Mouse (Mus musculus) hindbrain, embryonic 13.5 days (tissue): Measurements from ENCODE around the gene Cnp. TPM values are rescaled to one million over a fixed set of nuclear protein-coding genes. Genes with fewer than 3 reads are reported as not detected.

ENCODE experiments used
- ATAC-seq: fragments of 200-750 bp; cut with Nextera tagmentation; 2 replicates; pipeline ENCODE4 v1.8.0; 2017; ENCODE audit warnings: moderate TSS enrichment; ENCODE audit not compliant: low FRiP score
- H3K27ac ChIP-seq: fragments of 300-500 bp; sonication (generic); 2 replicates; pipeline ENCODE4 v1.5.1; 2015; ENCODE audit warnings: inconsistent platforms, mild to moderate bottlenecking, moderate library complexity
- H3K27me3 ChIP-seq: fragments of 300-500 bp; sonication (generic); 2 replicates; pipeline ENCODE4 v1.6.1; 2015; ENCODE audit warnings: mild to moderate bottlenecking, inconsistent platforms
- H3K36me3 ChIP-seq: fragments of 300-500 bp; sonication (generic); 2 replicates; pipeline ENCODE4 v1.6.1; 2015; ENCODE audit warnings: mild to moderate bottlenecking, inconsistent platforms
- H3K4me1 ChIP-seq: fragments of 300-500 bp; sonication (generic); replicated peaks from 2 replicates; pipeline ENCODE4 v1.6.1; 2015; ENCODE audit warnings: inconsistent platforms
- H3K4me2 ChIP-seq: fragments of 300-500 bp; sonication (generic); 2 replicates; pipeline ENCODE4 v1.6.1; 2015; ENCODE audit warnings: inconsistent platforms, mild to moderate bottlenecking, moderate library complexity
- H3K4me3 ChIP-seq: fragments of 300-500 bp; sonication (generic); 2 replicates; pipeline ENCODE4 v1.5.1; 2015; ENCODE audit warnings: mild to moderate bottlenecking, inconsistent platforms
- H3K9ac ChIP-seq: fragments of 300-500 bp; sonication (generic); 2 replicates; pipeline ENCODE4 v1.6.1; 2015; ENCODE audit warnings: mild to moderate bottlenecking, inconsistent platforms
- H3K9me3 ChIP-seq: fragments of 300-500 bp; sonication (generic); 2 replicates; pipeline ENCODE4 v1.6.1; 2016; ENCODE audit warnings: inconsistent platforms
- WGBS: fragments of 180-500 bp; shearing (Covaris S2); methylation state at CpG from one replicate; pipeline ENCODE4 v1.1.7; 2015; 5-methylcytosine and 5-hydroxymethylcytosine counted together
- polyA plus RNA-seq: library from polyadenylated mRNA; unstranded; fragments of >200 nt; fragmentation: Nextera tagmentation; extraction: Ambion mirVana; gene quantifications from 2 replicates; pipeline ENCODE4 v1.2.1, GENCODE M21; 2015

Cnp gene
- polyA plus RNA-seq, 1 experiment from 2014 or later, result 34.5 TPM

DNA sequence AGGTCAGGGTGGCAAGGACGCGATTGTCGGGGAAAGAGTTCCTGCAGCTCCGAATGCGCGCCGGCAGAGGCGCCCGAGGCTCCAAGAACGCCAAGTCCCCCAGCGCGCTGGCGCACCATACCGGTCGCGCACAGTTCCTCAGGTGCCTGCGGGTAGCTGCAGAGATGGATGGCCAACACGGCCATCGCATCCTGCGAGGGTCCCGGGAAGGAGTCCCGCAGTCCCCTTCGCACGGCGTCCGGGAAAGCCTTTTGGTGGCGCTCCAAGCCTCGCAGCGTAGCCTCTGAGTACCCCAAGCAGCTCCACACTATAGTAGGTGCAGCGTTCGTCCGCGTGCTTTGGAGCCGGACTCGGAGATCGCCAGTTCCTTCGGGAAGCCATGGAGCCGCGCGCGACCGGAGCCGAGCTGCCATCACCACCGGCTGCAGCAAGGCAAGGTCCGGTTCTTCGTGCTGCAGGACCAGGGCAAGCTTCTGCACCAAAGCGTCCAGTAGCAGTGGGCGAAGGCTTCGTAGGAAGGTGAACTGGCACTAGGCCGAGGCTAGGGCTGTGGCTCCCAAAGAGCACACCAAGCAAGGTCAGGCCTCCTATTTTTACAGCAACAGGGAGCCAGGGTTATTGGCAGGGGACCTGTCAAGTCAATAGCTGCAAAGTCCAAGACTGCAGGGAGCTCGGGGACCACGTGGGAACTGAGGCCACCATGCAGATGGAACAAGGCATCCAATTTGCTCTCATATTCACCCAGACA, 65.6 kb downstream of the Cnp start:
- peaks cover 18% of the 10 kb centered on the region for H3K4me1 ChIP-seq
- H3K4me3 ChIP-seq, result peak overlapping the region; percentile 44
- ATAC-seq, result peak; percentile 57
- H3K4me2 ChIP-seq, result peak overlapping the region; percentile 73
- H3K9me3 ChIP-seq, result no peaks in the 10 kb centered on the region
- H3K27me3 ChIP-seq, result peaks cover 42% of the 10 kb centered on the region
- peak overlapping the region; percentile 69 for H3K9ac ChIP-seq
- H3K27ac ChIP-seq, result 0 out of 2 replicates have a peak overlapping the region, but pooled peaks have one; percentile 44
- WGBS, result 9% methylated on average over 52 of the region's 52 CpGs
- H3K36me3 ChIP-seq, result no peaks in the 10 kb centered on the region

Other genes starting within 250 kb of the Cnp start
- 0.66 and 1.7 TPM in 2 replicates for gene Gast, start 240.5 kb upstream of the Cnp start, polyA plus RNA-seq
- 94.1 and 94.4 TPM in 2 replicates for gene Hap1, start 218.8 kb upstream of the Cnp start, polyA plus RNA-seq
- gene Jup, start 177.1 kb upstream of the Cnp start, polyA plus RNA-seq, result 65.5 and 73.9 TPM in 2 replicates
- gene P3h4, start 160.1 kb upstream of the Cnp start, polyA plus RNA-seq, result 17.6 and 20.2 TPM in 2 replicates
- gene Fkbp10, start 159.2 kb upstream of the Cnp start, polyA plus RNA-seq, result 27.2 and 32.3 TPM in 2 replicates
- gene Nt5c3b, start 133.1 kb upstream of the Cnp start, polyA plus RNA-seq, result 103 and 106 TPM in 2 replicates
- gene Klhl10, start 133.0 kb upstream of the Cnp start, polyA plus RNA-seq, result 0.75 and 0.84 TPM in 2 replicates
- 11.0 and 12.2 TPM in 2 replicates for gene Klhl11, start 102.2 kb upstream of the Cnp start, polyA plus RNA-seq
- gene Acly, start 46.9 kb upstream of the Cnp start, polyA plus RNA-seq, result 255 and 257 TPM in 2 replicates
- 2.0 and 2.8 TPM in 2 replicates for gene Ttc25, start 29.3 kb upstream of the Cnp start, polyA plus RNA-seq
- 110 and 115 TPM in 2 replicates for gene Nkiras2, start 44.3 kb downstream of the Cnp start, polyA plus RNA-seq
- 308 and 315 TPM in 2 replicates for gene Dnajc7, start 45.3 kb downstream of the Cnp start, polyA plus RNA-seq
- 0.13 and 0.40 TPM in 2 replicates for gene Zfp385c, start 117.6 kb downstream of the Cnp start, polyA plus RNA-seq
- gene Dhx58, start 129.4 kb downstream of the Cnp start, polyA plus RNA-seq, result 2.7 and 3.0 TPM in 2 replicates
- 47.4 and 48.0 TPM in 2 replicates for gene Kat2a, start 137.6 kb downstream of the Cnp start, polyA plus RNA-seq
- 0.43 TPM in 1 of 2 replicates, not detected in the other for gene Hspb9, start 138.9 kb downstream of the Cnp start, polyA plus RNA-seq
- 28.2 and 29.0 TPM in 2 replicates for gene Rab5c, start 163.3 kb downstream of the Cnp start, polyA plus RNA-seq
- 7.4 and 7.5 TPM in 2 replicates for gene Kcnh4, start 185.0 kb downstream of the Cnp start, polyA plus RNA-seq
- gene Hcrt, start 188.0 kb downstream of the Cnp start, polyA plus RNA-seq, result 0.42 TPM in 1 of 2 replicates, not detected in the other
- 3.8 and 5.9 TPM in 2 replicates for gene Ghdc, start 196.1 kb downstream of the Cnp start, polyA plus RNA-seq